Mouse (Mus musculus): ENCODE data around the gene Smc1b.
"Not testable (repeated sequence)": the region's sequence is repeated elsewhere in the genome, so short reads cannot be mapped to it uniquely, and the experiment has no call there.

Gene Smc1b

DNA sequence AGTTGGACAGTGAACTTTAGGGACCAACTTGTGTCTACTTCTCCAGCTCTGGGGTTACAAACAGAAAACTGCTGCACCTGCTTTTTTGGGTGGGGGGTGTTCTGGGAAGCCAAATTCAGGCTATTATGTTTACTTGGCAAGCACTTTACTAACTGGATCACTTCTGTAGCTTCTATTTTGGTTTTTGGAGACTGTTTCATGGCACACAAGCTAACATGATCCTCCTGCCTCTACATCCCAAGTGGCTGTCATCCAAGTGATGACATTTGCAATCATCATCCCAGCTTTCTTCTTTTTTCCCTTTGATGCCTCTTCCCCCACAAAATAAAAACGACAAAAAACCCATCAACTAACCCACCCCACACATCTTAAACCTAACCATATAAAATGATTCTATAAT, 46.1 kb downstream of the Smc1b start:
- peak; percentile 29 for DNase-seq

DNA sequence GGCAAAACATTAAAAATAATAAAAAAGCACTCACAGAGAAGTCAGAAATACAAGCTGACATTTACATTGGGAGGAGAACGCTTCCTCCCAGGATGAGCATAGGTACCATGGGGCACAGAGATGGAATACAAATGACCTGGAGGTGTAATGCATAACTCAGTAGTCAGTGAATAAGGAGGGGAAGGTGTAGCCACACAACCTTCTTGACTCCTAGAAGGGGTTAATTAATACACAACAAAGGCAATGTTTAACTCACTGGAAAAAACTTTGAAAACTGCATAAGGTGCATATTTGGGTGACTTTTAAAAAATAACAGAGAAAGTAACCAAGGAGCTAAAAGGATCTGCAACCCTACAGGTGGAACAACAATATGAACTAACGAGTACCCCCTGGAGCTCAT, 59.1 kb downstream of the Smc1b start:
- no peak for DNase-seq

DNA sequence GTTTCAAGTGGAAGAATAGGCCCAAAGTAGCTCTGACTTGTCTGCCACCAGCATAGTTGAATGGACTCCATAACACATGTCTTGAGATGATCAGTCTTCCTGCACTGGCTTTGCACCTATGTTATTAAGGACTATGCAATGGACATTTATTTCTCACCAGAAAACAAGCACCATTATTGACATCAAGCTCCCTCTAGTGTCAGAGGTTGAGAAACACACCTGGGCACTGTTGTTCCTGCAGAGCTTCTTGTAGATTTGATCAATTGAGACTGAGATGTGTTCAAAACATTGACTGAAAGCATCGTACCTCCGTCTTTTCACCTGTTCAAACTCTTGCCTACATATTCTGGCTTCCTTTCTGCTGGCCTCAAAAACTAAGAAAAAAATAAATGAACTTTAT, 61.2 kb downstream of the Smc1b start:
- no peak for DNase-seq

DNA sequence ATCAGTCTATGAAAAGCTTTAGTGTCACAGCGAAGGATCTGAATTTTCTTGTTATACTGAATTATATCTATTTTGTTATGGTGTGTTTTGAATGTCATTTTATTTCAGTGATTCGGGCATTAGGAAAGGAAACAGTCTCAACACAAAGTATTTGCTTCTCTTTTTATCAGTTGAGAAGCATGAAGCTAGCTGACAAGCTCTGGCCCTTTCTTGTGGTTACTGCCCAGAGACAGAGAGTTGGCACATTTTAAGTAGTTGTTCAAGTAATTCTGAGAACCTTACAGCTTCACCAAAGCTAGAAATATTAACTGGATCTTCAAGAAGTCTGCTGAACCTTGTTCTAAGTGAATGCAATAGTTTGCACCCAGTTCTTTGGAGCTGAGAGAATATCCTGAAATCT, 68.3 kb downstream of the Smc1b start:
- no peak for DNase-seq

DNA sequence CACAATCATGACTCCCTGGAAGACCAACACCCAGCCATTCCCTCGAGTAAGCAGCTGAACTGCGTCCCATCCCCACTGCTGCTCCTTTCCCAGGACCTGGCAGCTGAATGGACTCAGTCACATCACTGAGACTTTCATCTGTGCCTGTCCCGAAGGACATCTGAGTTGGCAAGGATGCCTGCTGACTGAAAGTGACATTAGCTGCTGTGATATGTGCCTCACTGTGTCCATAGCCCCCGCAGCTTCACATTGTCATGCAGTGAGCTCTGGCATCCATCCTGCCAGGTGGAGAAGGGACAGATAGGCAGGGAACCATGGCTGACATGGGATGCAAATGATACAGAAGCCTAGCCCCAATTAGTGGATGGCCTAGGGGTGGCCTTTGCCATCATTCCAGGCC, 76.6 kb downstream of the Smc1b start:
- no peak for DNase-seq

DNA sequence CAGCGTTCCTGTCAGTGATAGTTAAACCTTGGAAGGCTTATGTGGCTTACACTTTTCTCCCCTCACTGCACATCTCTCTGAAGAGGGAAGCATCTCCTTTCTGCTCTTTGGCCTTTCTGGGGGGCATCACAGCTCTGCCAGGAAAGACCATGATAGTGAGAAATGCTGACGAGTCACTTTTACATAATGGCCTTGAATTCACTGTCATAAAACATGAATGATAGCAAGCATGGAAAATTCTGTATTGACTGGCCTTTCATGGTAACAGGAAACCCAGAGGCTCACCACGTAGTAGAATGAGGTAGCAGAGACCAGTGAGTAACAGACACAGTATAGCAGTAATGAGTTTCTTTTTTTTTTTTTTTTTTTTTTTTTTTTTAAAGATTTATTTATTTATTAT, 77.7 kb downstream of the Smc1b start:
- no peak for DNase-seq

DNA sequence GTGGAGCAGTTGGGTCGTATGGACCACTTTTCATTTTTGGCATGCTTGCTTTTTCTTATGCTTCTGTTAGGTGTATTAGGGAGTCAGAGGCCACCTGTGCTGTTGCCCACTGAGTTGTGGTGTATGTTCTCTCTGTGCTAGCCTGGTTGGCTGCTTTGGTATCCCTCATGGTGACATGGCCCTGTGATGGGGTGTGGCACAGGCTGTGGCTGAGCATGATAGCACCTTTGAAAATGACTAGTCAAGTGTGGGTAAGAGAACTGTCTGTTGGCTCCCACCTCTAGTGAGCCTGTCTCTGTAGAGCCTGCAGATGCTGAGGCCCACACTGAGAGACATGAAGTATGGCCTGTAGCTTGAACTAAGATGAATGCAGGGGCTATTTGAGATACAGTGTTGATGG, 82.0 kb downstream of the Smc1b start:
- DNase-seq = no peak

DNA sequence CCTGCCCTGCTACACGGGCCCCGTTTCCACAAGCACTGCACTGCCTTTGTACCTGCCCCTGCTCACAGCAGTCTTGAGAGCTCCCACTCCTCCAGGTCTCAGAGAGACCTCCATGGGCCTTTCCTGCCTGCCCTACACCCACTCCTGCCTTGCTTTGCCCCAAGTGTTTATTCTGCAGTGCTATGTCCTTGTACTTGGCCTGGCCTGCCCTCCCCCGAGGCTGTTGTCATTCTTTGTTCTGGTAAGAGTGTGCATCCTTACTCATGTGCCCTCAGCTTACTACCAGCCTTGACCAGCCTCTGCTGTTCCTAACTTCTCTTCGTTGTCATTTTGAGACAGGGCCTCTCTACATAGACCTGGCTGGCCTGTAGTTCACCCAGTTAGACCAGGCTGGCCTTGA, 83.9 kb downstream of the Smc1b start:
- no peak for DNase-seq

DNA sequence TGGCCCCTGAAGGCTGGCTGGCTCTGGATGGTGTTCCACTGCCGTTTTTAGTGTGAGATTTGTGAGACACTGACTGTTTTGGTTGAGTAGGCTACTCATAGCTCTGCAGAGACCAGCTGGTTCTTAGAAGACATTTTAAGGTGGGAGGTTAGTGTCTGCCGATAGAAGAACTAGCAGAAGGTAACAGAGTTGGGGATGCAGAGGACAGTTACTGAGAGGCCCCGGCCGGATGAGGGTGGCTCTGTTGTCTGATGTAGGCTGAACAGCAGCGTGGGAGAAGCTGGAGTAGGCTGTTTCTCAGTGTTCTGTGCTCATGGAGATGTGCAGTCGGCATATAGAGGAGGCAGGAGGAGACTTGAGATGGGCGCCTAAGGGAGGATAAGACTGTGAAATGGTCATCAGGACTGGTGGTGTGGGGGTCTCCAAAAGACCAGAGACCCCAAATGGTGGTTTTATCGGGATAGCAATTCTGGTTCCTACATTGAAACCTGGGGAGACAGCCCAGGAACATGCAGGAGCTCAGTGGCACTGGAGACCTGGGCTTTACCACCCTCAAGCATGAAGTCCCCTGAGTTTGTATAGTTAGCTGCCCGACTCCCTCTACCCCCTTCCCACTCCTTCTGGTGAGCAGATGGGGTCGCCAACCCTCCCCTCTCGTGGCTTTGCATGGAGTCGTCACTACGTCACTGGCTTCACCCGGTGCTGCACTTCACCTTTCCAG, 85.4 kb downstream of the Smc1b start:
- no peak for DNase-seq

DNA sequence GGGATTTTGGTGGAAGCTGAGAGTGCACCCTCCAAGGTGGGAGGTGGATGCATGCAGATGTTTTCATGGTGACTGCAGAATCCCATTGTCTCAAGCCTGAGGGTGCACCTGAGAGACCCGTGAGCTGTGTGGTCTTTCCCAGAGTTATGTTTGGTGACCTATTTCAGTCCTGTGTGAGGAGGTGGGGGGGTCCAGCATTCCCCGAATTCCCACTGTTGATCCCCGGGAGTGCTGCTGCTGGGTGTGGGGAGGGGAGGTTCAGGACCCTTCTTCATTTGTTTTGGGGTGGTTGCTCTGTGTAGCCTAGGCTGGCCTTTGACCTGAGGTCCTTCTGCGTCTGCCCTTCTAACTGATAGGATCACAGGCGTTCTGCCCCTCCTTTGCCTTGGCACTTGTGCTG, 88.0 kb downstream of the Smc1b start:
- DNase-seq = no peak

DNA sequence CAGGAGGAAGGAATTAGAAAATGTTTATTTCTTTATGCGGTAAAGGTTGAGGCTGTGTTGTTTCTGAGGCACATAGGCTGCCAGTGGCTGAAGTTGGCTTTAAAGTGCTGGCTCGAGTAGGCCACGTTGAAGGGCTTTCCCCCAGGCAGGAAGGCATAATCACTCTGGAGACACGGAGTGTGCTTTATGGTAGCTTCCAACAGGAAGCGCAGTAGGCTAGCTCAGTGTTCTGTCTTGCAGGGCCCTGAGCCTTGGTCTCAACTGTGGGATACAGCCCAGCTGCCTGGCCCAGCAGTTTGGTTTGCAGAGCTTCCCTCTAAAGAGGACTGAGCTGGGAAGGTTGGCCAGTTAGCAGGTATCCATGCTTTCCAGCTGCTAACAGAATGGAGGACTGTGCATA, 88.6 kb downstream of the Smc1b start:
- DNase-seq = no peak

DNA sequence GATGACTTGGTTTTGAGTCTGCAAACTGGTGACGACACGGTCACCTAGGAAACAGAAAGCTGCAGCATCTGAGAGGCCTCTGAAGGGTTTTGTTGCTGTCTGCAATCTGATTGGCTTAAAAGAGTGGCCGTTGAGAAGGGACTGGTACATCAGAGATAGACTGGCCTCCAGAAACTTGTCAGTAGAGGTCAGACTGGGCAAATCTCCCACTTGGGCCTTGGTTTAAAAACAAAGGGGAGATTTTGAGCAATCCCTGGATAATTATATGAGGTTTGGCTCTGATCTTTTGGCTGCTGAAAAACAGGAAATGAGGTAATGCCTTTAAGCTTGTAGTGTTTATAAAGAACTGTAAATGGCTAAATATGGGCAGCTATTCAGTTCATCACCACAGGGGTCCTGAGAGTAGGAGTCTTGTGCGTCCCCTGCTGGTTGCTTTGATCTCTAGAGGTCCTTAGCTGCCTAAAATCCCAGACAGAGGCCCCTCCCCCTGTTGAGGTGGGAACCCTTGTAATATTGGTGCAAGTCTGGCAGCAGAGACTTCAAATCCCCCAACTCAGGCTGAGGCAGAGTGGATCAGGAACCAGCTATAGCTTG, 89.3 kb downstream of the Smc1b start:
- DNase-seq = peak; percentile 85

DNA sequence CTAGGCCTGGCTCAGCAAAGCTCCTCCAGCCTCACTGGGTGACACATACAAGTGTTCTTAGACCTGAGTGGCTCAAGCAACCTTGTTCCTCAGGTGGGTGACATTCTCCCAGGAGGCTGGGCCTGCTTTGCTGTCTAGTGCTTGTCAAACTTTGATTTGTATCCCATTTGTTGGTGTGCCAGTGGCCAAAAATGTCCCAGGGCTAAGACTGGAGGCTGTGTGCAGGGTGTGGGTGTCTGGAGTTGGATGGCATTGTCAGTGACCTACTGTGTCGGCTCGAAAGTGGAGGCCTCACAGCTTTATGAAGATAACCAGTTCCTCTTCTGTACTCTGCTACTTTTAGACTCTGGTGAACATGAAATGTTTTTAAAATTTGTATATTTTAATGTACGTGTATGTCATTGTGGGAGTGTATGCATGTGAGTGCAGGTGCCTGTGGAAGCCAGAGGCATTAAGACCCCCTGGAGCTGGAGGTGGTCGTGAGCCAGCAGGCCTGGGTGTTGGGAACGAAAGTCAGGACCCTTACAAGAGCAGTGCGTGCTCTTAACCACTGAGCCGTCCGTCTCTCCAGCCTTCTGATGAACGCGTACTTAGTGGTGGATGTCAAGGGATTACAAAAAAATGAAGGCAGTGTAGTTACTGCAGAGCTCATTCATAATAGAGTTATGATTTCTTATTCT, 90.1 kb downstream of the Smc1b start:
- DNase-seq = no peak

DNA sequence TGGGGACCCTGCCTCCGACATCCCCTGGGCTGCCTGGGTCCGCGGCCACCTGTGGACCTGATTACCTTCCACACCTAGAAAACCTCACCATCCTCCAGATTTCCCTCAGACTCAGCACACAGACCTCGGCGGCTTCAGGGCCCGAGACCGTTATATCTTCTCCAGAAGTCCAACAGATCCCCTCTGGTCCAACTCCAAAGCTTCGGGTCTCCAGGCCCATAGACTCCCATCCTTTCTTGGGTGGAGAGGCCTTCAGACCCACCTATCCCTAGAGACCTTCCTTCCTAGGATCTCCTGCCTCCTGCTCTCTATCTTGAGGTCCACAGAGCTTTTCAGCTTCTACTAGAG, 94.4 kb downstream of the Smc1b start:
- no peak for DNase-seq

DNA sequence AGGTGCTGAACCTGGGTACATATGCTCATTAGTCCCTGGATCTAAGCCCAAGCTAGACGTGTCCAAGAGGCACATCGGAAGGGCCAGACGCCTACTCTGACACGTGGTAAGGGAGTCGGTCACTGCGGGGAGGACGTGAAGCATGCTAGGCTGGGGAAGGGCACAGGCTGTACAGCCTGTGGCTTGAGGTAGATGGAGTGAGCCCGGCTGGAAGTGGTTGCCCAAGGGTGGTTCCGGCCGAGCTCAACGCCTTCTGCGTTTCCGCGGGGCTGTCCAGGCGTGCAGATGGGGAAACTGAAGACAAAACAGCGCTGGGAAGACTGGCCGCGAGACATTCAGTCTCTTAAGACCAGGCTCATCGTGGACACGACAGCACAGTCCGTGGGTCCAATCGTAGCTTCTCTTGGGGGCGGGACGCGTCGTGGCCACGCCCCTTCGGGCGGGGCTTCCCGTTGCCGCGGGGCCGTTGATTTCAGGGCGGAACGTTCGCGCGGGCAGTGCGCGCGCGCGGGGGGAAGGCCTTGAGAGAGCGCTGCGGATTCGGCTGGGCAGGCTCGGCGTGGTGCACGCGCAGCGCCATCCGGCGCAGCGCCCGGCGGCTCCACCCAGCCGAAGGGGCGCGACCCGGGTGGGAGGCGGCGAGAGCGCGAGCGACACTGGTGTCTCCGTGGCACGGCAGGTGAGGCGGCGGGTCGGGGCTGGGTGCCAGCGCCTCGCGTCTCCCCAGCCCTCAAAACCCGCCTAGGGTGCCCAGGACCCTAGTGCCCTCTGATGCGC, 95.0 kb downstream of the Smc1b start:
- peak; percentile 97 for DNase-seq

DNA sequence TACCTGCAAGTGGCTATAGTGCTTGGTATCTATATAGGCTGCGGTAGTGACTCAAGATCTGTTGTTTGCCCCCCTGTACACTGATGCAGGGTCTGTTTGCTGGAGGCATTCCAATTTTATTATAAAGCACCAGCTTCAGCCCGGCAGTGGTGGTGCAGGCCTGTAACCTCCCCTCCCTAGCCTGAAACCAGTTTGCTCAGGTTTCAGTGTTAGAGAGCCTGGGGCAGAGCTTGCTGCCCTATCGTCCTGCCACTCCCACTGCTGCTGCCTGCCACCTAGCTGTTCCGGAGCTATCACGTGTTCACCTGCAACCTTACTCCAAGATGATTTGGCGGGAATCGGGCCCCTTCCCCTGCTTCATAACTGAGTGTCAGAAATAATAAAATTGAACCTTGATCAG, 97.8 kb downstream of the Smc1b start:
- DNase-seq = not testable (repeated sequence)

DNA sequence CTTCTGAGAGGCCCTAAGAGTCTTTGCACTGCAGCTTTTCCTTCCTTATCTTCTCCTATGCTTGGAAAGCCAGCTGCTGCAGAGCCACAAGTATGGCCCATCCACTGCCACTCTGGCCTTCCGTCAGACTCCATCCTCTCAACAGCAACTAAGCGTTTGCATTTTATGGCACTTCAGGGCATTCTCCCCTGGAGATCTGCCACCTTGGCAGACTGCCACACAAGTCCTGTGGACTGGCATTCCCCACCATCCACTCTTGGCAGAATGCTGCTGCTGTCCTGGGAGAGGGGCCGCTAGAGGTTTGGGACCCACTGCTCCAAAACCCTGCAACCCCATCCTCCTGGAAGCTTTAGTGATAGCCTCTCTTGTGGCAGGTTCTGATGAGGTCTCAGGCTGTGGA, 99.9 kb downstream of the Smc1b start:
- no peak for DNase-seq

DNA sequence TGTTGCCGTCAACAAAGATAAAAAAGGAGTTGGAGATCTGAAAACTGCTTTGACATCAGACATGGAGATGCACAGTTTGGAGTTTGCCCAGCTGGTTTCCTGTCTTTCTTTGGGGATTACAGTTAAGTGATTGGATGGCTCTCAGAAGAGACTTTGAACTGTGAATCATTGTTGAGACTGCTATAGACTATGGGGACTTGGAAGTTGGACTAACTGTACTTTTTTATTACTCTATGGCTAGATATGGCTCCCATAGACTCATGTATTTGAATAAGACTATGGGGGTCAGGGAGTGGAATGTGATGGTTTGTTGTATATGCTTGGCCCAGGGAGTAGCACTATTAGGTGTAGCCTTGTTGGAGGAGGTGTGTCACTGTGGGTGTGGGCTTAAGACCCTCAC, 101.1 kb downstream of the Smc1b start:
- not testable (repeated sequence) for DNase-seq

DNA sequence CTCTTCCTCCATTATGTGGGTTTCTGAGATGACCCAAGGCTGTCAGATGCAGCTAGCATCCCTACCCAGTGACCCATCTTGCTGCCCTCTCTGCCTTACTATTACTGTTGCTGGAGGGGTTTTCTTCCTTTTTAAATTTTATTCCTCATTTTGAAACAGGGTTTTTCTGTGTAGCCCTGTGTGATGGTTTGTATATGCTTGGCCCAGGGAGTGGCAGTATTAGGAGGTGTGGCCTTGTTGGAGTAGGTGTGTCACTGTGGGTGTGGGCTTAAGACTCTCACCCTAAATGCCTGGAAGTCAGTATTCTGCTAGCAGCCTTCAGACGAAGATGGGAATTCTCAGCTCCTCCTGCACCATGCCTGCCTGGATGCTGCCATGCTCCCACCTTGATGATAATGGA, 103.1 kb downstream of the Smc1b start, which contains the start of gene Fam118a:
Gene Fam118a (plus strand): TSS at position 301 of the 400 bp plus-strand sequence.
- not testable (repeated sequence) for DNase-seq

DNA sequence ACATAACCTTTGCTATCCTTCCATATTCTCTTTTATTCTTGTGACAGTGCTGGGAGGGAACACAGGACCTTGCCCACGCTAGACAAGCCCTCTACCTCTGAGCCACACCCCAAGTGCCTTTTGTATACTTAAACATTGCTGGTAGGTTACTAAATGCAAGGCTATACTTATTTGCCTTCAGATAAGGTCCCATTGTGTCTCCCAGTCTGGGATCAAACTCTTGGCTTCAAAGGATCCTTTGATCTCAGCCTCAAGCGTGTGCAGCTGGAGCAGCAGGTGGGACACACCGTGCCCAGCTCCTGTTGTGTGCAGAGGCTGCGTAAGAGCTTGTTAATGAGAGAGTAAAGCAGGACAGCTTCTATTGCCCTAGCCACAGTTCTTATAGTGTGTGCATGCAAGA, 104.0 kb downstream of the Smc1b start:
- no peak for DNase-seq

DNA sequence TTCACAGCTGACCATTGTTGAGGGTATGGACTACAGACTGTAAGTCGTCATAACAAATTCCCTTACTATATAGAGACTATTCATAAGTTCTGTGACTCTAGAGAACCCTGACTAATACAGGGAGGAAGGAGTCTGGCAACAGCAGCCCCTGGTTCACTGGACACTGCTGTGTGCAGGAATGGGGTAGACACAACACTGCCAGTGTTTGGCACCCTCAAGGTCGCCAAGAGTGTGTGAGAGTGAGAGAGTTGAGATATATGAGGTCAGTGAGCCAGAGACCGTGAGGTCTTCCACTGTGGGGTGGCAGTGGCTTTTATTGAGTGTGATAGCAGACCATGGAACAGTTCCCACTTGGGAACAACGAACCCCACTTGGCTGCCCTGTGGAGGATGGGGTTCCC, 105.6 kb downstream of the Smc1b start:
- no peak for DNase-seq

DNA sequence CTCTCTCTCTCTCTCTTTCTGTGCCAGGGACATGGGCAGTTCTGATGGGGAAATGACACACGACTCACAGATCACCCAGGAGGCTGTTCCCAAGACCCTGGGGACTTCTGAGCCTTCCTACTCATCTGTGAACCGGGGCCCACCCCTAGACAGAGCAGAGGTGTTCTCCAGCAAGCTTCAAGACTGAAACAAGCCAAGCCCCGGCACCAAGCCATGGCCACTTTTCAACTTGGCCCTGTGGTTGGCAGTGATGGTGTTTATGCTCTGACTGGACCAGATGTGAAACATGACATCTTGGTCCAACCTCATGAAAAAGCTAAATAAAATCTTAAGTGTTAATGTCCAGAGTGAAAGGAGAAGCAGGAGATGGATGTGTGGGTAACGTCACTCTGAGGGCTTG, 109.6 kb downstream of the Smc1b start:
- no peak for DNase-seq

DNA sequence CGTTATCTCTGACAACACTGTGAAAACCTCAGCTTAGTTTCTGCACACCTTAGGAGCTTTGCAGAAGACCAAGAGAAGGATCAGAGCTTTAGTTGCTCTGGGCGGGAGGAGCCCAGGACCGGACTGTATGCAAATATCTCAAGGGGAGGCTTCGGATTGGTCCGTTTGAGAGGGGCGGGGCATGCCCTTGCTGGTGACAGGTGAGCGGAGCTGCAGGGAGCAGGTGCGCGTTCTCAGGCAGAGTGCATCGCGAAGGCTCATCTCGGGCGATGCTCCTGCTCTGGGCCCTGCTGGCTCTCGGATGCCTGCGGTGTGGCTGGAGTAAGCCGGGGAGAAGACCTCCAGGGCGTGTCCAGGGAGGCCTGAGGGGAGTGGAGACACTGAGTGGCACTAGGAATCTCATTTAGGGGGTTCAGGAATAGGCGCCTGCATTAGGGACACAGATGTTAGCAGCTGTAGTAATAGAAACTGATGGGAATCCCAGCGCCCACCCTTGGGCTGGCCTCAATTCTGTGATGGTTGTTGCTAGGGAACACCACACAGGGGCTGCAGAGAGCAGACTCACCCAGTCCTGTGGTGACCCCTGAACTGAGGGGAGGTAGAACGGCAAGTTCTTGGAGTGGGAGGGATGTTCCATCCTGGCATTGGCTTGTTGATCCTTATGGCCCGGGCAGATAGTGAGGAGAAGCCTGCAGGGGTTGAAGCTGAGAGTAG, 114.7 kb downstream of the Smc1b start, which contains the start of gene Upk3a:
Gene Upk3a (plus strand): TSS at position 191 of the 714 bp plus-strand sequence.
- DNase-seq = no peak
